Mouse (Mus musculus) B cell, adult 62 days (primary cell): ENCODE measurements around the gene Gm10358. TPM values are rescaled to one million over a fixed set of nuclear protein-coding genes. Genes with fewer than 3 reads are reported as not detected.

Experiments used
- total RNA-seq: library from RNA; stranded (reverse); gene quantifications from 4 replicates; pipeline ENCODE4 v1.2.4, GENCODE M21; 2023

Gene Gm10358
- total RNA-seq: not detected in 4 replicates

DNA sequence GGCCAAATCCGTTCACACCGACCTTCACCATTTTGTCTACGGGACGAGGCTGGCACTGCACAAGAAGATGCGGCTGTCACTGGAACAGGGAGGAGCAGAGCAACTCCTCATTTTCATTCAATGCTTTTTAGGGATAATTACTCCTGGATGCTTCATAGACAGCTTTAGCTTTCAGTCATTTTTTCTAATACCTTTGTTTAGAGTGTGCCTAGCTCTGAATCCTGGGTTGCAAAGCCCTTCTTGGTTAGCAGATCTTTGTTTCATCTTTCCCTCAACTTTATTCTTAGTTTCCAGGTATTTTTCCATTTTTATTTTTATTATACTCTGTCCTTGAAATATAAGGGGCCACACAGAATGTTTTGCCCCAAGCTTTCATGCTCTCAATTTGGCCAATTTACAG lies at the start of gene Gm10358:
TSS of gene Gm10358 (minus strand) at position 101 of the 400 bp plus-strand sequence.

DNA sequence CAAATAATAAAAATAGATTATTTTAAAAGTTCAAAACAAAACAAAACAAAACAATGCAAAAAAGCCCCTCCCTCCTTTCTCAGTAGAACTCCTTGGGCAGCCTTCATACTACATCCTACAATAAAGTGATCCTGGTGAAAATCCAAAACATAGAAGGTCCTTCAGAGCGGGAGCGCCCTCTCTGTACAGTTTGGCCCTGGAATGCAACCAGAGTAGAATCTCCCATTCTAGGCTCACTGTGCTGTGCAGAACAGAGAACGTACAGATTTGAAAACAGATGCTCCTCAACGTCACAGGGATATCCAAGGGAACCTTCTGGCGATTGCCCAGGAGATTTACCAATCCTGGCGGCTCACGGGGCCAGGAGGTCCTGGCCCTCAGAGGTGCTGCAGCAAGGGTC lies 42.0 kb upstream of the Gm10358 start, which contains the start of gene Iqcm:
TSS of gene Iqcm (plus strand) at position 301 of the 400 bp plus-strand sequence.

Other genes starting within 250 kb of the Gm10358 start
- not detected in 4 replicates for gene Rasd2, start 192.6 kb downstream of the Gm10358 start, total RNA-seq
- gene Iqcm, start 42.1 kb upstream of the Gm10358 start, total RNA-seq: not detected in 4 replicates